Mouse (Mus musculus): ENCODE measurements around the gene Olfr64. TPM values are rescaled to one million over a fixed set of nuclear protein-coding genes. Genes with fewer than 3 reads are reported as not detected.

Gene Olfr64
- polyA plus RNA-seq, 1 experiment from 2014 or later, result not detected

DNA sequence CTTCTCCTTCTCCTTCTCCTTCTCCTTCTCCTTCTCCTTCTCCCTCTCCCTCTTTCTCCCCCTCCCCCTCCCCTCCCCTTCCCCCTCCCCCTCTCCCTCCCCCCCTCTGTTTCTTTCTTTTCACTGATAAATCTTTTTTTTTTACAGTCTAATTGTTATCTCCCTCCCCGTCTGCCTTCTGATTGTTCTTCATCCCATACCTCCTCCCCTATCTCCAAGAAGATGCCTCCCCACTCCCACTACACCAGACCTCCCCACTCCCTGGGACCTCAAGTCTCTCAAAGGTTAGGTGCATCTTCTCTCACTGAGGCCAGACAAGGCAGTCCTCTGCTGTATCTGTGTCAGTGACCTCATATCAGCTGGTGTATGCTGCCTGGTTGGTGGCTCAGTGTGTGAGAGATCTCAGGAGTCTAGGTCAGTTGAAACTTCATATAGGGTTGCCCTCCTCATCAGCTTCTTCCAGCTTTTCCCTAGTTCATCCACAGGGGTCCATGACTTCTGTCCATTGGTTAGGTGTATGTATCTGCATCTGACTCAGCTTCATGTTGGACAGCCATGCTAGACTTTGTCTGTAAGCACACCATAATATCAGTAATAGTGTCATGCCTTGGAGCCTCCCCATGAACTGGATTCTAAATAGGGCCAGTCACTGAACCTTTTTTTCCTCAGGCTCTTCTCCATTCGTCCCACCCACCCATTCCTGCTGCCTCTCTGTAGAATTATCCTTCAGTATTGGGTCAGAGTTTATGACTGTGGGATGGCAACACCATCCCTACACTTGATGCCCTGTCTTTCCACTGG is 49.6 kb downstream of the Olfr64 start:
- Histone ChIP-seq H3K27me3 (ENCODE audit: control insufficient read depth, insufficient read depth, low read length) (no peaks in the 10 kb centered on the region), H3K9ac (ENCODE audit: low read length) (no peak overlapping the region), H3K9me3 (ENCODE audit: control insufficient read depth, low read length) (no peaks in the 10 kb centered on the region), H3K4me3 (ENCODE audit: low read depth, low read length) (no peak overlapping the region), H3K27ac (ENCODE audit: low read depth, low read length) (no peak overlapping the region), H3K4me1 (ENCODE audit: control insufficient read depth, insufficient read depth, low read length) (no peaks in the 10 kb centered on the region), H3K36me3 (ENCODE audit: control insufficient read depth, insufficient read depth, low read length) (no peaks in the 10 kb centered on the region), H3K4me2 (no peak overlapping the region)
- DNase-seq (ENCODE audit: low spot score, missing footprints), result no peak
- no peak for ATAC-seq (ENCODE audit: low FRiP score)
- 40% methylated on average over 1 of the region's 2 CpGs for WGBS

DNA sequence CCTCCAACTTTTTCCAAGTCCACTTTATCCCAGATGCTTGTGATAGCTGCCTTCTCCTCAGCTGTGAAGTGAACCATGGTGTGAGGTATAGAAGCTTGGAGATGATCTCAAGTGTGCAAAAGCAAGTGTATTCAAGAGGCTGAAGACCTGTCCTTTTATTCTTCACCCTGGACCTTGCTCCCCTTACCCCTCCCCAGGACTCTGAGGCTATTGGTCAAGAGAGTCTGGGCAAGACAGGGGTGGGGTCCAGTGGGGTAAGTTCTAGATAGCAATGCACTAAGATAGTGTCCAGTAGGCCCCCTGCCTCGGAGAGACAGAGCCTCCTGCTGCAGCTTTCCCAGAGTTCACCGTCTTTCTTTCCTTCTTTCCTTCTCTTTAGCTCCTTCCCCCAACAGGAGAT is 51.3 kb downstream of the Olfr64 start, which contains the start of gene Hbb-bh1:
Gene Hbb-bh1, minus strand, starts transcription at position 131 of the 400 bp plus-strand sequence.
- Histone ChIP-seq H3K4me3 (ENCODE audit: low read depth, low read length) (no peak within 1 kb of the TSS), H3K36me3 (ENCODE audit: control insufficient read depth, insufficient read depth, low read length) (no peaks in the 10 kb centered on the region), H3K4me2 (no peak within 1 kb of the TSS), H3K9me3 (ENCODE audit: control insufficient read depth, low read length) (no peaks in the 10 kb centered on the region), H3K9ac (ENCODE audit: low read length) (no peak within 1 kb of the TSS), H3K4me1 (ENCODE audit: control insufficient read depth, insufficient read depth, low read length) (no peaks in the 10 kb centered on the region), H3K27me3 (ENCODE audit: control insufficient read depth, insufficient read depth, low read length) (no peaks in the 10 kb centered on the region), H3K27ac (ENCODE audit: low read depth, low read length) (no peak within 1 kb of the TSS)
- ATAC-seq (ENCODE audit: low FRiP score), result no peak
- WGBS, result 79% methylated on average over 2 of the region's 2 CpGs
- no peak for DNase-seq (ENCODE audit: low spot score, missing footprints)

DNA sequence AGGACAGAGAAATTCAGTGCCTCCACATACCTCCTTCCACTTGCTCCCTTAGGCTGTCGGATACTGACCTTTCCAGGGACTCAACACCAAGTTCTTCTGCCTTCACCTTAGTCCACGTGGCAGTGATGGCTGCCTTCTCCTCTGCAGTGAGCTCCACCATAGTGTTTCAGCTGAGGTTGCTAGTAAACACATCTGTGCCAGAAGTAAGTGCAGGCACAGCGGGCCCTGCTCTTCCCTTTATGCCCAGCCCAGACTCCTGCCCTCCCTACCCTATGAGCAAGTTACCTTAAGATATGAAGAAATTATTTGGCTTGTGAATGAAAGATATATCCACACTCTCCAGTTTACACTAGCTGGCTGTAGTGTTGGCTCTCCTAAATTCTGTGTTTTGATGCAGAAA is 54.0 kb downstream of the Olfr64 start, which contains the start of gene Hbb-bh2:
Gene Hbb-bh2, minus strand, starts transcription at position 253 of the 400 bp plus-strand sequence.
- no peaks in the 10 kb centered on the region for H3K9me3 ChIP-seq (ENCODE audit: control insufficient read depth, low read length)
- no peak within 1 kb of the TSS for H3K9ac ChIP-seq (ENCODE audit: low read length)
- H3K4me2 ChIP-seq, result no peak within 1 kb of the TSS
- H3K4me3 ChIP-seq (ENCODE audit: low read depth, low read length), result no peak within 1 kb of the TSS
- WGBS, result 77% methylated on average over 3 of the region's 3 CpGs
- H3K4me1 ChIP-seq (ENCODE audit: control insufficient read depth, insufficient read depth, low read length), result no peaks in the 10 kb centered on the region
- no peak for DNase-seq (ENCODE audit: low spot score, missing footprints)
- H3K27me3 ChIP-seq (ENCODE audit: control insufficient read depth, insufficient read depth, low read length), result no peaks in the 10 kb centered on the region
- no peaks in the 10 kb centered on the region for H3K36me3 ChIP-seq (ENCODE audit: control insufficient read depth, insufficient read depth, low read length)
- ATAC-seq (ENCODE audit: low FRiP score), result no peak
- no peak within 1 kb of the TSS for H3K27ac ChIP-seq (ENCODE audit: low read depth, low read length)

Other genes starting within 250 kb of the Olfr64 start
- gene Olfr623, start 230.8 kb downstream of the Olfr64 start, polyA plus RNA-seq (2014; fragmentation: Nextera tagmentation; extraction: Ambion mirVana), result not detected in 2 replicates
- gene Olfr624, start 223.3 kb downstream of the Olfr64 start, polyA plus RNA-seq (2014; fragmentation: Nextera tagmentation; extraction: Ambion mirVana), result 0.03 and 0.04 TPM in 2 replicates
- not detected in 2 replicates for gene Olfr625-ps1, start 211.8 kb downstream of the Olfr64 start, polyA plus RNA-seq (2014; fragmentation: Nextera tagmentation; extraction: Ambion mirVana)
- gene Olfr243, start 179.8 kb downstream of the Olfr64 start, polyA plus RNA-seq (2014; fragmentation: Nextera tagmentation; extraction: Ambion mirVana), result not detected in 2 replicates
- gene Olfr628, start 164.1 kb downstream of the Olfr64 start, polyA plus RNA-seq (2014; fragmentation: Nextera tagmentation; extraction: Ambion mirVana), result not detected in 2 replicates
- not detected in 2 replicates for gene Olfr629, start 149.5 kb downstream of the Olfr64 start, polyA plus RNA-seq (2014; fragmentation: Nextera tagmentation; extraction: Ambion mirVana)
- not detected in 2 replicates for gene Olfr630, start 137.2 kb downstream of the Olfr64 start, polyA plus RNA-seq (2014; fragmentation: Nextera tagmentation; extraction: Ambion mirVana)
- not detected in 2 replicates for gene Olfr69, start 122.9 kb downstream of the Olfr64 start, polyA plus RNA-seq (2014; fragmentation: Nextera tagmentation; extraction: Ambion mirVana)
- not detected in 2 replicates for gene Olfr68, start 114.8 kb downstream of the Olfr64 start, polyA plus RNA-seq (2014; fragmentation: Nextera tagmentation; extraction: Ambion mirVana)
- not detected in 2 replicates for gene Olfr67, start 102.7 kb downstream of the Olfr64 start, polyA plus RNA-seq (2014; fragmentation: Nextera tagmentation; extraction: Ambion mirVana)
- 767 and 794 TPM in 2 replicates for gene Hbb-bt, start 80.5 kb downstream of the Olfr64 start, polyA plus RNA-seq (2014; fragmentation: Nextera tagmentation; extraction: Ambion mirVana)
- gene Hbb-bs, start 66.4 kb downstream of the Olfr64 start, polyA plus RNA-seq (2014; fragmentation: Nextera tagmentation; extraction: Ambion mirVana), result 259 and 279 TPM in 2 replicates
- not detected in 2 replicates for gene Hbb-bh2, start 54.0 kb downstream of the Olfr64 start, polyA plus RNA-seq (2014; fragmentation: Nextera tagmentation; extraction: Ambion mirVana)
- 2,751 and 2,795 TPM in 2 replicates for gene Hbb-bh1, start 51.3 kb downstream of the Olfr64 start, polyA plus RNA-seq (2014; fragmentation: Nextera tagmentation; extraction: Ambion mirVana)
- gene Hbb-y, start 41.3 kb downstream of the Olfr64 start, polyA plus RNA-seq (2014; fragmentation: Nextera tagmentation; extraction: Ambion mirVana), result 11,345 and 11,485 TPM in 2 replicates
- not detected in 2 replicates for gene Olfr66, start 8.2 kb downstream of the Olfr64 start, polyA plus RNA-seq (2014; fragmentation: Nextera tagmentation; extraction: Ambion mirVana)
- gene Olfr65, start 9.0 kb upstream of the Olfr64 start, polyA plus RNA-seq (2014; fragmentation: Nextera tagmentation; extraction: Ambion mirVana), result not detected in 2 replicates
- gene Olfr631, start 34.3 kb upstream of the Olfr64 start, polyA plus RNA-seq (2014; fragmentation: Nextera tagmentation; extraction: Ambion mirVana), result not detected in 2 replicates
- not detected in 2 replicates for gene Olfr632, start 39.9 kb upstream of the Olfr64 start, polyA plus RNA-seq (2014; fragmentation: Nextera tagmentation; extraction: Ambion mirVana)
- not detected in 2 replicates for gene Olfr633, start 50.0 kb upstream of the Olfr64 start, polyA plus RNA-seq (2014; fragmentation: Nextera tagmentation; extraction: Ambion mirVana)
- 0.01 and 0.03 TPM in 2 replicates for gene Olfr635, start 76.7 kb upstream of the Olfr64 start, polyA plus RNA-seq (2014; fragmentation: Nextera tagmentation; extraction: Ambion mirVana)
- not detected in 2 replicates for gene Olfr638, start 104.3 kb upstream of the Olfr64 start, polyA plus RNA-seq (2014; fragmentation: Nextera tagmentation; extraction: Ambion mirVana)
- not detected in 2 replicates for gene Olfr639, start 122.8 kb upstream of the Olfr64 start, polyA plus RNA-seq (2014; fragmentation: Nextera tagmentation; extraction: Ambion mirVana)
- gene Olfr640, start 131.1 kb upstream of the Olfr64 start, polyA plus RNA-seq (2014; fragmentation: Nextera tagmentation; extraction: Ambion mirVana), result not detected in 2 replicates
- gene Olfr641, start 141.0 kb upstream of the Olfr64 start, polyA plus RNA-seq (2014; fragmentation: Nextera tagmentation; extraction: Ambion mirVana), result not detected in 2 replicates
- gene Olfr642, start 158.2 kb upstream of the Olfr64 start, polyA plus RNA-seq (2014; fragmentation: Nextera tagmentation; extraction: Ambion mirVana), result not detected in 2 replicates
- not detected in 2 replicates for gene 4930516K23Rik, start 167.0 kb upstream of the Olfr64 start, polyA plus RNA-seq (2014; fragmentation: Nextera tagmentation; extraction: Ambion mirVana)
- gene Olfr644, start 177.4 kb upstream of the Olfr64 start, polyA plus RNA-seq (2014; fragmentation: Nextera tagmentation; extraction: Ambion mirVana), result not detected in 2 replicates
- gene Olfr645, start 191.0 kb upstream of the Olfr64 start, polyA plus RNA-seq (2014; fragmentation: Nextera tagmentation; extraction: Ambion mirVana), result not detected in 2 replicates
- gene Olfr646, start 210.4 kb upstream of the Olfr64 start, polyA plus RNA-seq (2014; fragmentation: Nextera tagmentation; extraction: Ambion mirVana), result not detected in 2 replicates
- gene Ubqln5, start 235.3 kb upstream of the Olfr64 start, polyA plus RNA-seq (2014; fragmentation: Nextera tagmentation; extraction: Ambion mirVana), result not detected in 2 replicates
- gene Olfr643, start 242.9 kb upstream of the Olfr64 start, polyA plus RNA-seq (2014; fragmentation: Nextera tagmentation; extraction: Ambion mirVana), result not detected in 2 replicates
- gene Ubqln3, start 248.8 kb upstream of the Olfr64 start, polyA plus RNA-seq (2014; fragmentation: Nextera tagmentation; extraction: Ambion mirVana), result not detected in 2 replicates

Measured in midbrain, embryonic 11.5 days (tissue).